Mouse (Mus musculus): ENCODE measurements around the gene Smco1. TPM values are rescaled to one million over a fixed set of nuclear protein-coding genes. Genes with fewer than 3 reads are reported as not detected.
"Not testable (repeated sequence)": the region's sequence is repeated elsewhere in the genome, so short reads cannot be mapped to it uniquely, and the experiment has no call there.

Smco1 gene
- total and polyA plus RNA-seq, 2 experiments from 2014 or later: not detected

DNA sequence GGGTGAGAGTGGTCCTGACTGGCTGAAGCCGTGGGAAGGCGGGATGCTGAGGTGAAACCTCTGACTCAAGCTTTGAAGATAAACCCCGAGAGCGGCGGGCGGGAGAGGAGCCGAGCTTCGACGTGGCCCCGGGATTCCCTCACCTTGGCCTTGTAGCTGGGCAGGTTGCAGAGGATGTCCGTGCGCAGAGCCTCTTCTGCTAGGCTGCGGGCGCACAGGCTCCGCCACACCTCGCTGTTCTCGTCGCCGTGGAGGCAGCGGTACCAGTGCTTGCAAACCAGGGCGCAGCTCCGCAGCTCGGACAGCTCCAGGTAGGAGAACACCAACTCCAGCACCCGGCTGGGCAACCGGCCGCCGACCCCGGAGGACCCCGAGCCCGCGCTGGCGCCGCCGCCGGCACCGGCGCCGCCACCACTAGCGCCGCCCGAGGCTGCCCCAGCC, 24.9 kb upstream of the Smco1 start:
- no peak for TF ChIP-seq CTCF (IDR thresholded peaks at IDR 0.05; ENCODE audit: low read depth)
- no peaks in the 10 kb centered on the region for H3K27me3 ChIP-seq (ENCODE audit: insufficient read depth, low read length)
- peak overlapping the region; percentile 93 for H3K27ac ChIP-seq (ENCODE audit: low read depth, low read length)
- peak; percentile 28 for ATAC-seq
- H3K4me2 ChIP-seq (ENCODE audit: low read depth): peak overlapping the region; percentile 78
- H3K9ac ChIP-seq: peak overlapping the region; percentile 76
- 4% methylated on average over 36 of the region's 41 CpGs for WGBS
- H3K9me3 ChIP-seq (ENCODE audit: low read length): no peaks in the 10 kb centered on the region
- peak; percentile 18 for DNase-seq
- H3K4me1 ChIP-seq (ENCODE audit: insufficient read depth): peaks cover 7% of the 10 kb centered on the region
- no peaks in the 10 kb centered on the region for H3K36me3 ChIP-seq (ENCODE audit: insufficient read depth)
- peak overlapping the region; percentile 87 for H3K4me3 ChIP-seq (ENCODE audit: low read depth, low read length)

DNA sequence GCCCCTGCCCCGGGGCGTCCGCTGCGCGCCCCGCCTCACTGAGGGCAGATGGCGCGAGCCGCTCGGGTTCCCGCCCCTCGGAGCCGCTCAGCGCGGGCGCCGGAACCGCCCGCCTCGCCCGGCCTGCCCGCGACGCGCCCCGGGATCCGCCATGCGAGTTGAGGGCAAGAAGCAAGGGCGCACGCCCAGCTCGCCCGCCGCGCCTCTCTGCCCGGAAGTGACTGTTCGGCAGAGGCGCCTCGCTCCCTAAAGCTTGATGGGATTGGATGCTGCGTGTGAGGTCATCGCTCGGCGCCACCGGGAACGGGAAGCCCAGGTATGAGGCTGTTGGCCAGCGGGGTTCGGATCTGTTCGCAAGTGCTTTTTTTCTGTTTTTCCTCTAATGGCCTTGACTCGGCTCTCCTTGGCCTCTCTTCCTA, 24.3 kb upstream of the Smco1 start, which contains the start of the genes Fbxo45 and Wdr53:
Gene Fbxo45, minus strand, starts transcription at position 207 of the 419 bp plus-strand sequence.
Gene Wdr53, plus strand, starts transcription at position 276 of the 419 bp plus-strand sequence.
- Histone ChIP-seq H3K27ac (ENCODE audit: low read depth, low read length) (peak within 1 kb of the TSS; percentile 93), H3K4me2 (ENCODE audit: low read depth) (peak within 1 kb of the TSS; percentile 78), H3K9ac (peak within 1 kb of the TSS; percentile 76), H3K36me3 (ENCODE audit: insufficient read depth) (no peaks in the 10 kb centered on the region), H3K27me3 (ENCODE audit: insufficient read depth, low read length) (no peaks in the 10 kb centered on the region), H3K4me1 (ENCODE audit: insufficient read depth) (peaks cover 7% of the 10 kb centered on the region), H3K9me3 (ENCODE audit: low read length) (no peaks in the 10 kb centered on the region), H3K4me3 (ENCODE audit: low read depth, low read length) (peak within 1 kb of the TSS; percentile 87)
- TF ChIP-seq CTCF (IDR thresholded peaks at IDR 0.05; ENCODE audit: low read depth): no peak
- peak; percentile 100 for ATAC-seq
- DNase-seq: peak; percentile 96
- WGBS: 1% methylated on average over 45 of the region's 48 CpGs

DNA sequence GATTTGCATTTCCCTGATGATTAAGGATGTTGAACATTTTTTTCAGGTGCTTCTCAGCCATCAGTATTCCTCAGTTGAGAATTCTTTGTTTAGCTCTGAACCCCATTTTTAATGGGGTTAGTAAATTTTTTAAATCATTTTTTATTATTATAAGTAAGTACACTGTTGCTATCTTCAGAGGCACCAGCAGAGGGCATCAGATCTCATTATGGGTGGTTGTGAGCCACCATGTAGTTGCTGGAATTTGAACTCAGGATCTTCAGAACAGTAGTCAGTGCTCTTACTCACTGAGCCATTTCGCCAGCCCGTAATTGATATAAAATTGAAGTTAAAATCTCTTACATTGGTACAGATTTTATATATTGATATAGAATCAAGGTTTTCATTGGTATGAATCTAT, 7.0 kb upstream of the Smco1 start:
- ATAC-seq; H3K27ac ChIP-seq (ENCODE audit: low read depth, low read length); H3K27me3 ChIP-seq (ENCODE audit: insufficient read depth, low read length); H3K4me3 ChIP-seq (ENCODE audit: low read depth, low read length); H3K9ac ChIP-seq; H3K4me2 ChIP-seq (ENCODE audit: low read depth); H3K4me1 ChIP-seq (ENCODE audit: insufficient read depth); H3K9me3 ChIP-seq (ENCODE audit: low read length); DNase-seq; H3K36me3 ChIP-seq (ENCODE audit: insufficient read depth): not testable (repeated sequence)
- 0 out of 2 replicates have a peak, but pooled peaks have one; percentile 8 for TF ChIP-seq CTCF (IDR thresholded peaks at IDR 0.05; ENCODE audit: low read depth)
- whole genome bisulfite sequencing: 93% methylated on average over 2 of the region's 2 CpGs

DNA sequence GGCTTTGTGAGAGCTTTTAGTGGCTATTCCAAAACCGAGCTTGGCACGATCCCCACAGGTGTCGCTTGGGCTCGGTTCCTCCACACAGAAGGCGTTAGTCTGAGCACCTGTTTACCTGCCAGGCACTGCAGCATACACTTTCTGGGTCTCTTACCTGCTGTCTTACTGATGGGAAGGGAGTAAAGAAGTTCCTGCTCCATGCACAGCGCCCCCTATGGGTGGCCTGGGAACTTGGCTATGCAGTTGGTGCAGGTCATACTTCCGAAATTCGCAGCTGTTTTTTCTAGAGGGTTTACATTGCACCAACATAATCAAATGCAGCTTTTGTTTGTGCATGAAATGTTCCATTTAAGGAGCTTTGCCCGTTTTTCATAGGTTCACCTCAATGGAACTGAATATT, 2.1 kb downstream of the Smco1 start:
- TF ChIP-seq CTCF (IDR thresholded peaks at IDR 0.05; ENCODE audit: low read depth): peak; percentile 50
- ATAC-seq: no peak
- Histone ChIP-seq H3K27me3 (ENCODE audit: insufficient read depth, low read length) (no peaks in the 10 kb centered on the region), H3K27ac (ENCODE audit: low read depth, low read length) (no peak overlapping the region), H3K4me3 (ENCODE audit: low read depth, low read length) (no peak overlapping the region), H3K9me3 (ENCODE audit: low read length) (no peaks in the 10 kb centered on the region), H3K4me2 (ENCODE audit: low read depth) (no peak overlapping the region), H3K9ac (no peak overlapping the region), H3K4me1 (ENCODE audit: insufficient read depth) (no peaks in the 10 kb centered on the region), H3K36me3 (ENCODE audit: insufficient read depth) (no peaks in the 10 kb centered on the region)
- 57% methylated on average over 9 of the region's 9 CpGs for WGBS
- no peak for DNase-seq

DNA sequence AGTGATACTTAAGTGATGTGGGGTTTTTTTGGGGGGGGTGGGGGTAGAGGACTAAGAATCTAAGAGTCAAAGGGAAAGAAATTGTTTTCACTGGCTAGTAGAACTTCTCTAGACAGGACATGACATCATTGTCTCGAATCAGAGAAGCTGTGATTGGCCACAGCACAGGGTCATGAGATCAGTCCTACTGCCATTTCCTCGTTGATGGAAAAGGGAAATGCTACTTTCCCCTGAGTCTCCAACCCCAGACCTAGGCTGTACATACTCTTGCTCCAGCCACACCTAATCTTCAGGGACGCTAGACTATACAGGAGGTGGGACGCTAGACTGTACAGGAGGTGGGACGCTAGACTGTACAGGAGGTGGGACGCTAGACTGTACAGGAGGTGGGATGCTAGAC, 3.8 kb downstream of the Smco1 start:
- Histone ChIP-seq H3K27ac (ENCODE audit: low read depth, low read length) (no peak overlapping the region), H3K4me2 (ENCODE audit: low read depth) (no peak overlapping the region), H3K27me3 (ENCODE audit: insufficient read depth, low read length) (no peaks in the 10 kb centered on the region), H3K9me3 (ENCODE audit: low read length) (no peaks in the 10 kb centered on the region), H3K4me3 (ENCODE audit: low read depth, low read length) (no peak overlapping the region), H3K9ac (no peak overlapping the region), H3K4me1 (ENCODE audit: insufficient read depth) (0 out of 2 replicates have a peak, but pooled peaks cover 4% of the 10 kb centered on the region), H3K36me3 (ENCODE audit: insufficient read depth) (no peaks in the 10 kb centered on the region)
- no peak for TF ChIP-seq CTCF (IDR thresholded peaks at IDR 0.05; ENCODE audit: low read depth)
- 95% methylated on average over 6 of the region's 6 CpGs for WGBS
- no peak for DNase-seq
- ATAC-seq: no peak

DNA sequence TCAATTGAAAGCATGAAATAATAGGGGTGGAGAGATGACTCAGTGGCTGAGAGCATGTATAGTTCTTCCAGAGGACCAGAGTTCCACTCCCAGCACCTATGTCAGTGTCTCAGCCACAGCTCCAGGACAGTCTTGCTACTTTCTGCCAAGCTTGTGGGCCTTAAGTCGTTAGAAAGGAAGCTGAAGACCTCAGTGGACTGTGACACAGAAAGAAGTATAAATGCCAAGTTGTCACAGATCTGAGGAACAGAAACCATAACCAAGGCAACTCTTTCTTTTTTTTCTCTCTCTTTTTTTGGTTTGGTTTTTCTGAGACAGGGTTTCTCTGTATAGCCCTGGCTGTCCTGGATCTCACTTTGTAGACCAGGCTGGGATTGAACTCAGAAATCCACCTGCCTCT, 4.6 kb downstream of the Smco1 start:
- H3K27ac ChIP-seq (ENCODE audit: low read depth, low read length): no peak overlapping the region
- 0 out of 2 replicates have a peak, but pooled peaks cover 4% of the 10 kb centered on the region for H3K4me1 ChIP-seq (ENCODE audit: insufficient read depth)
- ATAC-seq: no peak
- no peak for DNase-seq
- H3K27me3 ChIP-seq (ENCODE audit: insufficient read depth, low read length): no peaks in the 10 kb centered on the region
- H3K4me3 ChIP-seq (ENCODE audit: low read depth, low read length): no peak overlapping the region
- no peak overlapping the region for H3K9ac ChIP-seq
- H3K4me2 ChIP-seq (ENCODE audit: low read depth): no peak overlapping the region
- H3K36me3 ChIP-seq (ENCODE audit: insufficient read depth): no peaks in the 10 kb centered on the region
- 68% methylated on average over 1 of the region's 1 CpGs for WGBS
- no peak for TF ChIP-seq CTCF (IDR thresholded peaks at IDR 0.05; ENCODE audit: low read depth)
- no peaks in the 10 kb centered on the region for H3K9me3 ChIP-seq (ENCODE audit: low read length)

DNA sequence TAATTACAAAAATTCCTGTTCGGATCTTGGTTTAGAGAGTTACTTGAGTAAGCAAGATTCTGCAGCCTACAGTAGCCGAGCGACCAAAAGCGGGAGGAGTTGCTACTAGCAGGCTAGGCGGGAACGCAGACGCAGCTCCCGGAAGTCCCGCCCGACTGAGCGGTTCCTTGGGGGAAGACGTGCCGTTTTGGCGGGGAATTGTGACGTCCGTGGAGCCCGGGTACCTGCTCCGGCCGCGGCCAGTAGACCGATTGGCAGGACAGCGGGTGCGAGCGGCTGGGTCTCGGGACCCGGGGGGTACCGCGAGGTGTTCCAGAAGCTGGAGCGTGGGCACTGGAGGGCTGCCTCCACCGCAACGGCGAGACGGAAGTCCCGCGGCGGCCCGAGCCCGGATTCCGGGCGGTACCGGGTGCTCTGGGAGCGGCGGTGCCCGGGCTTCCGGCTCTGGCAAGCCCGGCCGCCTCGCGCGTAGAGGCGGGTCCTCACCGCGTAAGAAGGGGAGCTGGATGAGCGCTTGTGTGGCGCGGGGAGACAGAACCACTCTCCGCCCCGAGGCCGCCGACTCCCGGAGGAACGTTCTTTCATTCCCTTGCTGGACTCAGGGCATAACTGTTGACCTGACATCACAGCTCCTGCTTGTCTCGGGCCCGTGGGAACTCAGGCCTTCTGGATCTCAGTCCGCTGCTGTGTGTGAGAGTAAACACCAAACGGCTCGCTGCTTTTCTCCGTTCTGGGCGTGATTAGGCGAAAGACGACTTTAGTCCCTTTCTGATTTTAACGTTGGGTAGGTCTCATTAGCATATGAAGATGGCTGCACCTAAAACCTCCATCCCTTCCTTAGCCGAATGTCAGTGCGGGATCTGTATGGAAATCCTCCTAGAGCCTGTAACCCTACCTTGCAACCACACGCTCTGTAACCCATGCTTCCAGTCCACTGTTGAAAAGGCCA, 6.3 kb downstream of the Smco1 start, which contains the start of gene Rnf168:
Gene Rnf168, plus strand, starts transcription at position 152 of the 949 bp plus-strand sequence.
- Histone ChIP-seq H3K9ac (peak within 1 kb of the TSS; percentile 79), H3K27ac (ENCODE audit: low read depth, low read length) (peak within 1 kb of the TSS; percentile 93), H3K4me3 (ENCODE audit: low read depth, low read length) (peak within 1 kb of the TSS; percentile 87), H3K9me3 (ENCODE audit: low read length) (no peaks in the 10 kb centered on the region), H3K36me3 (ENCODE audit: insufficient read depth) (no peaks in the 10 kb centered on the region), H3K4me1 (ENCODE audit: insufficient read depth) (0 out of 2 replicates have a peak, but pooled peaks cover 4% of the 10 kb centered on the region), H3K27me3 (ENCODE audit: insufficient read depth, low read length) (no peaks in the 10 kb centered on the region), H3K4me2 (ENCODE audit: low read depth) (peak within 1 kb of the TSS; percentile 45)
- ATAC-seq (peak; percentile 95), DNase-seq (peak; percentile 88)
- WGBS: under 1% methylated on average over 65 of the region's 75 CpGs
- TF ChIP-seq CTCF (IDR thresholded peaks at IDR 0.05; ENCODE audit: low read depth): no peak
